Mouse (Mus musculus) CH12.LX (cell line): ENCODE data around the gene Mcm5. TPM values are rescaled to one million over a fixed set of nuclear protein-coding genes. Genes with fewer than 3 reads are reported as not detected.

Source experiments
- DNase-seq: peaks from one replicate; pipeline ENCODE4 v3.0.0-alpha.2; 2013; ENCODE audit errors: extremely low read depth
- H3K27ac ChIP-seq: 2 replicates; pipeline ENCODE4 v1.5.1; 2012; ENCODE audit warnings: low read depth, mild to moderate bottlenecking, control low read depth, moderate library complexity; ENCODE audit not compliant: insufficient read depth
- H3K27me3 ChIP-seq: replicated peaks from 2 replicates; pipeline ENCODE3; 2012; ENCODE audit warnings: inconsistent platforms
- H3K36me3 ChIP-seq, 2 experiments: replicated peaks in 1 of 2; 2 replicates each; pipeline versions ENCODE3 to v1.6.1; 2012; ENCODE audit warnings: inconsistent platforms in 1 of 2, low read length in 1 of 2, mild to moderate bottlenecking in 1 of 2, mixed read lengths in 1 of 2, moderate library complexity in 1 of 2; ENCODE audit not compliant: control insufficient read depth in 1 of 2, insufficient read depth in 1 of 2
- H3K4me1 ChIP-seq, 2 experiments: 2 replicates each; pipeline ENCODE4 v1.6.1; 2012; ENCODE audit warnings: inconsistent platforms in 1 of 2, moderate library complexity in 1 of 2; ENCODE audit not compliant: insufficient read depth in 2 of 2, control insufficient read depth in 1 of 2
- H3K4me2 ChIP-seq: 2 replicates; pipeline ENCODE4 v1.6.1; 2012; ENCODE audit warnings: low read depth, mild to moderate bottlenecking, control low read depth; ENCODE audit not compliant: poor library complexity, insufficient read depth, severe bottlenecking
- H3K4me3 ChIP-seq, 3 experiments: fragments of 150-350 bp in 1 of 3; sonication (generic) in 1 of 3; replicated peaks in 1 of 3; 2 replicates each; pipeline versions ENCODE3 to v1.5.1; 2011 to 2012; ENCODE audit warnings: low read depth in 2 of 3, low read length in 2 of 3, mild to moderate bottlenecking in 2 of 3, moderate library complexity in 2 of 3, control low read depth in 1 of 3, improper control_type of control experiment in 1 of 3, inconsistent platforms in 1 of 3, mixed read lengths in 1 of 3; ENCODE audit not compliant: poor library complexity in 1 of 3
- H3K79me2 ChIP-seq: replicated peaks from 2 replicates; pipeline ENCODE4 v1.6.1; 2012; ENCODE audit warnings: mild to moderate bottlenecking, moderate library complexity; ENCODE audit not compliant: control insufficient read depth, poor library complexity, insufficient read depth, severe bottlenecking; ENCODE audit errors: extremely low read depth
- H3K9ac ChIP-seq: 2 replicates; pipeline ENCODE4 v1.6.1; 2012; ENCODE audit warnings: low read depth, mild to moderate bottlenecking, control low read depth, moderate library complexity; ENCODE audit not compliant: insufficient read depth
- H3K9me3 ChIP-seq: replicated peaks from 2 replicates; pipeline ENCODE3; 2012; ENCODE audit warnings: low read length, inconsistent platforms, mixed read lengths
- BHLHE40 ChIP-seq: IDR thresholded peaks from 2 replicates; pipeline ENCODE4 v1.6.1; 2011; ENCODE audit warnings: mild to moderate bottlenecking, low read depth, low read length, improper control_type of control experiment
- CHD1 ChIP-seq: IDR thresholded peaks from 2 replicates; pipeline ENCODE4 v1.6.1; 2012; ENCODE audit warnings: low read depth, low read length, improper control_type of control experiment, inconsistent platforms
- CHD2 ChIP-seq: IDR thresholded peaks from 2 replicates; pipeline ENCODE4 v1.6.1; 2011; ENCODE audit warnings: low read length, improper control_type of control experiment
- CTCF ChIP-seq, 2 experiments: IDR thresholded peaks in 1 of 2; conservative IDR thresholded peaks in 1 of 2; 2 replicates each; pipeline ENCODE4 v1.5.1; 2011 to 2012; ENCODE audit warnings: low read depth in 2 of 2, low read length in 2 of 2, improper control_type of control experiment in 1 of 2, inconsistent platforms in 1 of 2, mild to moderate bottlenecking in 1 of 2, moderate library complexity in 1 of 2
- E2F4 ChIP-seq: IDR thresholded peaks from 2 replicates; pipeline ENCODE4 v1.6.1; 2011; ENCODE audit warnings: low read depth, low read length, improper control_type of control experiment; ENCODE audit not compliant: insufficient replicate concordance
- ELF1 ChIP-seq: IDR thresholded peaks from 2 replicates; pipeline ENCODE4 v1.6.1; 2014; ENCODE audit warnings: low read depth, mild to moderate bottlenecking, inconsistent platforms, low read length, improper control_type of control experiment
- EP300 ChIP-seq: IDR thresholded peaks from 2 replicates; pipeline ENCODE4 v1.6.1; 2011; ENCODE audit warnings: low read length, improper control_type of control experiment
- ETS1 ChIP-seq: conservative IDR thresholded peaks from 2 replicates; pipeline ENCODE4 v1.6.1; 2012; ENCODE audit warnings: low read depth, mild to moderate bottlenecking, inconsistent platforms, low read length, improper control_type of control experiment, moderate library complexity
- GABPA ChIP-seq: IDR thresholded peaks from 2 replicates; pipeline ENCODE4 v1.6.1; 2012; ENCODE audit warnings: low read depth, low read length, improper control_type of control experiment, inconsistent platforms; ENCODE audit not compliant: insufficient replicate concordance
- HCFC1 ChIP-seq: IDR thresholded peaks from 2 replicates; pipeline ENCODE4 v1.6.1; 2012; ENCODE audit warnings: low read depth, mild to moderate bottlenecking, inconsistent platforms, low read length, improper control_type of control experiment
- IRF4 ChIP-seq: IDR thresholded peaks from 2 replicates; pipeline ENCODE4 v1.6.1; 2014; ENCODE audit warnings: low read depth, mild to moderate bottlenecking, inconsistent platforms, low read length, improper control_type of control experiment
- JUN ChIP-seq: IDR thresholded peaks from 2 replicates; pipeline ENCODE4 v1.6.1; 2011; ENCODE audit warnings: low read depth, mild to moderate bottlenecking, low read length, improper control_type of control experiment, moderate library complexity; ENCODE audit not compliant: insufficient read depth
- JUND ChIP-seq: conservative IDR thresholded peaks from 2 replicates; pipeline ENCODE4 v1.6.1; 2011; ENCODE audit warnings: low read depth, low read length, improper control_type of control experiment
- KAT2A ChIP-seq: IDR thresholded peaks from 2 replicates; pipeline ENCODE4 v1.6.1; 2012; ENCODE audit warnings: low read length, improper control_type of control experiment, inconsistent platforms; ENCODE audit not compliant: insufficient replicate concordance
- MAFK ChIP-seq: IDR thresholded peaks from 2 replicates; pipeline ENCODE4 v1.6.1; 2011; ENCODE audit warnings: low read length, improper control_type of control experiment; ENCODE audit not compliant: insufficient replicate concordance
- MAX ChIP-seq: IDR thresholded peaks from 2 replicates; pipeline ENCODE4 v1.6.1; 2011; ENCODE audit warnings: low read length, improper control_type of control experiment
- MAZ ChIP-seq: IDR thresholded peaks from 2 replicates; pipeline ENCODE4 v1.6.1; 2012; ENCODE audit warnings: low read depth, mild to moderate bottlenecking, inconsistent platforms, low read length, improper control_type of control experiment, moderate library complexity
- MEF2A ChIP-seq: IDR thresholded peaks from 2 replicates; pipeline ENCODE4 v1.6.1; 2014; ENCODE audit warnings: low read depth, mild to moderate bottlenecking, inconsistent platforms, low read length, improper control_type of control experiment, borderline replicate concordance
- MXI1 ChIP-seq: IDR thresholded peaks from 2 replicates; pipeline ENCODE4 v1.6.1; 2011; ENCODE audit warnings: mild to moderate bottlenecking, low read depth, low read length, improper control_type of control experiment
- MYC ChIP-seq: IDR thresholded peaks from 2 replicates; pipeline ENCODE4 v1.6.1; 2011; ENCODE audit warnings: low read depth, mild to moderate bottlenecking, improper control_type of control experiment, low read length
- NELFE ChIP-seq: IDR thresholded peaks from 2 replicates; pipeline ENCODE4 v1.6.1; 2011; ENCODE audit warnings: low read depth, low read length, improper control_type of control experiment
- NRF1 ChIP-seq: IDR thresholded peaks from 2 replicates; pipeline ENCODE4 v1.6.1; 2014; ENCODE audit warnings: low read depth, mild to moderate bottlenecking, inconsistent platforms, low read length, improper control_type of control experiment, moderate library complexity
- PAX5 ChIP-seq: IDR thresholded peaks from 2 replicates; pipeline ENCODE4 v1.6.1; 2012; ENCODE audit warnings: low read length, inconsistent platforms, mixed read lengths
- POLR2A ChIP-seq: IDR thresholded peaks from 2 replicates; pipeline ENCODE4 v1.6.1; 2011; ENCODE audit warnings: low read depth, mild to moderate bottlenecking, improper control_type of control experiment, low read length
- POLR2AphosphoS2 ChIP-seq: IDR thresholded peaks from 2 replicates; pipeline ENCODE4 v1.6.1; 2011; ENCODE audit warnings: low read depth, low read length, improper control_type of control experiment
- RAD21 ChIP-seq: IDR thresholded peaks from 2 replicates; pipeline ENCODE4 v1.6.1; 2011; ENCODE audit warnings: low read depth, mild to moderate bottlenecking, low read length, improper control_type of control experiment, moderate library complexity
- RCOR1 ChIP-seq: conservative IDR thresholded peaks from 2 replicates; pipeline ENCODE4 v1.6.1; 2012; ENCODE audit warnings: low read depth, mild to moderate bottlenecking, inconsistent platforms, low read length, improper control_type of control experiment
- SIN3A ChIP-seq: IDR thresholded peaks from 2 replicates; pipeline ENCODE4 v1.6.1; 2012; ENCODE audit warnings: low read length, improper control_type of control experiment, inconsistent platforms
- SMC3 ChIP-seq: IDR thresholded peaks from 2 replicates; pipeline ENCODE4 v1.6.1; 2011; ENCODE audit warnings: low read depth, low read length, improper control_type of control experiment
- TBP ChIP-seq: conservative IDR thresholded peaks from 2 replicates; pipeline ENCODE4 v1.6.1; 2011; ENCODE audit warnings: low read depth, low read length, improper control_type of control experiment
- TCF12 ChIP-seq: IDR thresholded peaks from 2 replicates; pipeline ENCODE4 v1.6.1; 2014; ENCODE audit warnings: low read depth, mild to moderate bottlenecking, inconsistent platforms, low read length, improper control_type of control experiment
- UBTF ChIP-seq: IDR thresholded peaks from 2 replicates; pipeline ENCODE4 v1.6.1; 2012; ENCODE audit warnings: low read depth, mild to moderate bottlenecking, inconsistent platforms, low read length, improper control_type of control experiment, moderate library complexity
- USF1 ChIP-seq: IDR thresholded peaks from 2 replicates; pipeline ENCODE4 v1.6.1; 2014; ENCODE audit warnings: low read depth, mild to moderate bottlenecking, inconsistent platforms, low read length, improper control_type of control experiment
- USF2 ChIP-seq: conservative IDR thresholded peaks from 2 replicates; pipeline ENCODE4 v1.6.1; 2011; ENCODE audit warnings: low read depth, low read length, improper control_type of control experiment
- ZC3H11A ChIP-seq: IDR thresholded peaks from 2 replicates; pipeline ENCODE4 v1.6.1; 2012; ENCODE audit warnings: low read depth, mild to moderate bottlenecking, inconsistent platforms, low read length, improper control_type of control experiment
- ZKSCAN1 ChIP-seq: IDR thresholded peaks from 2 replicates; pipeline ENCODE4 v1.6.1; 2012; ENCODE audit warnings: low read depth, inconsistent platforms, low read length, improper control_type of control experiment, borderline replicate concordance
- ZMIZ1 ChIP-seq: IDR thresholded peaks from 2 replicates; pipeline ENCODE4 v1.6.1; 2012; ENCODE audit warnings: low read depth, mild to moderate bottlenecking, inconsistent platforms, low read length, improper control_type of control experiment
- ZNF384 ChIP-seq: IDR thresholded peaks from 2 replicates; pipeline ENCODE4 v1.6.1; 2012; ENCODE audit warnings: low read depth, low read length, improper control_type of control experiment, inconsistent platforms
- dilution Hi-C: fragments of 300-500 bp; cut with MboI; formaldehyde crosslinking; loops from 2 replicates; pipeline ENCODE4 v1.14.3; 2020; ENCODE audit warnings: low sequenced_read_pairs; ENCODE audit not compliant: extremely low pct_unique_long_range_greater_than_20kb, extremely low pct_ligation_motif_present
- in situ Hi-C: fragments of 300-500 bp; cut with MboI; formaldehyde crosslinking; loops from 3 replicates; pipeline ENCODE4 v1.14.3; 2019; ENCODE audit warnings: low sequenced_read_pairs, low pct_ligation_motif_present, low pct_unique_long_range_greater_than_20kb, mixed read lengths
- polyA plus RNA-seq: library from polyadenylated mRNA; unstranded; fragments of >175 nt; gene quantifications from 2 replicates; pipeline ENCODE4 v1.2.1, GENCODE M21; 2012; ENCODE audit warnings: low read depth; ENCODE audit not compliant: insufficient read length
- total RNA-seq, 2 experiments: library from RNA; depleted of rRNA; stranded (reverse); fragments of 300-350 nt in 1 of 2; fragments of >200 nt in 1 of 2; gene quantifications; 2 replicates each; pipeline ENCODE4 v1.2.3; 2012 to 2014

The Mcm5 gene
- total RNA-seq (2012; rRNA removed) (259 and 305 TPM in 2 replicates), total RNA-seq (2014; rRNA removed) (282 and 294 TPM in 2 replicates), polyA plus RNA-seq (313 and 332 TPM in 2 replicates)

- H3K27me3 ChIP-seq, result no peaks in the 10 kb centered on the region
- peaks cover 31 to 57% of the 10 kb centered on the region in 2 experiments for H3K36me3 ChIP-seq
- H3K9ac ChIP-seq, result peak within 1 kb of the TSS; percentile 97
- H3K4me1 ChIP-seq, result peaks cover 11 to 39% of the 10 kb centered on the region in 2 experiments
- peak within 1 kb of the TSS; percentile 42; the same call in 1 of the 2 replicates for H3K27ac ChIP-seq
- H3K4me2 ChIP-seq, result peak within 1 kb of the TSS; percentile 83
- no peak for TF ChIP-seq RAD21
- TF ChIP-seq KAT2A, result peak; percentile 92
- peak; percentile 72 for TF ChIP-seq NRF1
- peak; percentile 87 for TF ChIP-seq POLR2AphosphoS2
- peak; percentile 98 for TF ChIP-seq SIN3A
- TF ChIP-seq CHD2, result peak; percentile 91
- TF ChIP-seq RCOR1, result peak; percentile 68; the same call in 1 of the 2 replicates
- peak; percentile 40; the same call in 1 of the 2 replicates for TF ChIP-seq JUN
- peak; percentile 27; the same call in 1 of the 2 replicates for TF ChIP-seq IRF4
- TF ChIP-seq CHD1, result 0 out of 2 replicates have a peak, but pooled peaks have one; percentile 29
- TF ChIP-seq ZMIZ1, result peak; percentile 74; the same call in 1 of the 2 replicates
- TF ChIP-seq ZKSCAN1, result no peak
- TF ChIP-seq TBP, result peak; percentile 84
- TF ChIP-seq POLR2A, result peak; percentile 80
- peak; percentile 54; the same call in 1 of the 2 replicates for TF ChIP-seq JUND
- no peak for TF ChIP-seq MAFK
- no peak for TF ChIP-seq USF2
- TF ChIP-seq MAZ, result no peak
- no peak; the same call in 1 of the 2 replicates for TF ChIP-seq GABPA
- TF ChIP-seq PAX5, result no peak
- peak; percentile 73 for TF ChIP-seq NELFE
- peak; percentile 62; the same call in 1 of the 2 replicates for TF ChIP-seq MYC
- no peak; the same call in 1 of the 2 replicates for TF ChIP-seq MEF2A
- TF ChIP-seq UBTF, result no peak
- TF ChIP-seq TCF12, result peak; percentile 82
- no peak for TF ChIP-seq EP300
- peak; percentile 83 for TF ChIP-seq HCFC1
- no peak for TF ChIP-seq SMC3
- no peak for TF ChIP-seq USF1
- peak; percentile 78 for TF ChIP-seq ELF1
- peak; percentile 96 for TF ChIP-seq ZC3H11A
- TF ChIP-seq MXI1, result peak; percentile 90; the same call in 1 of the 2 replicates
- TF ChIP-seq ZNF384, result no peak
- TF ChIP-seq BHLHE40, result no peak
- 0 out of 2 replicates have a peak, but pooled peaks have one; percentile 18 for TF ChIP-seq ETS1
- peak; percentile 79 for TF ChIP-seq MAX
- TF ChIP-seq E2F4, result peak; percentile 100
- no peak for TF ChIP-seq CTCF (conservative IDR thresholded peaks at IDR 0.05 in 1 of 2, IDR thresholded peaks at IDR 0.05 in 1 of 2; ENCODE audit: low read depth in 2 of 2, low read length in 2 of 2)
- in situ Hi-C loops, result loop anchor here (5.0 kb wide), 1 partner anchor 37 kb away; no protein-coding TSS in a partner anchor
- no peaks in the 10 kb centered on the region for H3K9me3 ChIP-seq
- peak within 1 kb of the TSS; percentile 64 to 91 (median 84) for H3K4me3 ChIP-seq
- peaks cover 36% of the 10 kb centered on the region for H3K79me2 ChIP-seq
- peak; percentile 99 for DNase-seq
- dilution Hi-C loops, result no loop called here
Observed at GRCm38 (mm10) chr8:75109236-75109967, at the start of gene Mcm5. TSS of gene Mcm5 (plus strand) at chr8:75109569.
